Mouse (Mus musculus) ES-CJ7 (cell line): ENCODE results near the gene Esm1.
"Not testable (repeated sequence)": the region's sequence is repeated elsewhere in the genome, so short reads cannot be mapped to it uniquely, and the experiment has no call there.

Experiments
- DNase-seq: peaks from one replicate; pipeline ENCODE4 v3.0.0; 2011; ENCODE audit warnings: low read depth, low spot score

Gene Esm1

DNA sequence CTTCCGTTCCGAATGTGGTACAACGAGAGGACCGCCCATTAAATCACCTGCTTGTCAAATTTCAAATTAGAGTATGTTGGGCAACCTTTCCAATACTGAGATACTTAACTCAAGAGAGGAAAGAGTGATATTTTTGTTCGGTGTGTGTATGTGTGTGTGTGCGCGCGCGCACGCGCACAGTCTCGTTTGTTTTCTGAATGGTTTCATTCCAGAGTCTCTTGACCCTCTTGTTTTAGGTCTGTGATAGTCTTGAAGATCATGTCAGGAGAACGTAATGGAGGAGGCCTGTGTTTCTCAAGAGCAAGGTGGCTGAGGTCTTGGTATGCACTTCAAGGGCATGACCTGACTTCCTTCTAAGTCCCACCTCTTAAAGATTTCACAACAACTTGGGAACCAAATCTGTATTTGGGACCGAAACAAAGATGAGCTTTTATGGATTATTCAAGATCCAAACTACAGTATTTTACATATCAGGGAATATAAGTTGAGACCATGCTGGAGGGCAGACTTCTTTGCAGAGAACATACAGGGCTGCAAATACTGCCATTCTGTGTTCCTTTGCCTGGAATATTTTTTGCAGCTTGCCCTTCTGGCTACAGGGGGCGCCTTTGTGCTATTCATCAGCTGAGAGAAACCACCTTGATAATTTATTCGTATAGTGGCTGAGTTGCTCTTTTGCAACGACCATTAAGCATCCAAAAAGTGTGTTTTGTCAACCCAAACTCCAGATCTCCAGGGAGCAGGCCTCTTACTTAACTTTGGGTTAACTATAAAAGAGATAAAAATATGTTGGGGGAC is 18.4 kb downstream of the Esm1 start:
- no peak for DNase-seq

DNA sequence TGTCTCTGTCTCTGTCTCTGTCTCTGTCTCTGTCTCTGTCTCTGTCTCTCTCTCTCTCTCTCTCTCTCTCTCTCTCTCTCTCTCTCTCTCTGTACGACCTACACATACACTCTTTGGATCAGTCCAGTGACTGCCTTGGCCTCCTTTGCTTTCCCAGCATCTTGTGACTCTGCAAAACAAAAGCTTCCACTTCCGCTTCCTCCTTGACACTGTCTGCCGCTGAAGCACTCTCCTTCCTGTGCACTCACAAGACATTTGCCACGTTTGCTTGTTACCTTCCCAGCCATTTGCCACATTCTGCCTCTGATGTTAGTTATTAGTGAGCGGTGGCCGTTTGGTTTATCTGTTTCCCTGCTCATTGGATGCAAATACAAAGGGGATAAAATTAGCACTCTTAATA is 32.7 kb downstream of the Esm1 start:
- DNase-seq: peak; percentile 19

GRCm38 (mm10) chr13:113245025-113245424 is 35.6 kb downstream of the Esm1 start:
- DNase-seq: no peak

- not testable (repeated sequence) for DNase-seq
Measured at GRCm38 (mm10) chr13:113252580-113252979, 43.1 kb downstream of the Esm1 start.

- DNase-seq: no peak
Measured at GRCm38 (mm10) chr13:113256766-113257165, 47.3 kb downstream of the Esm1 start.

- peak; percentile 31 for DNase-seq
Measured at GRCm38 (mm10) chr13:113257190-113257589, 47.7 kb downstream of the Esm1 start.

DNA sequence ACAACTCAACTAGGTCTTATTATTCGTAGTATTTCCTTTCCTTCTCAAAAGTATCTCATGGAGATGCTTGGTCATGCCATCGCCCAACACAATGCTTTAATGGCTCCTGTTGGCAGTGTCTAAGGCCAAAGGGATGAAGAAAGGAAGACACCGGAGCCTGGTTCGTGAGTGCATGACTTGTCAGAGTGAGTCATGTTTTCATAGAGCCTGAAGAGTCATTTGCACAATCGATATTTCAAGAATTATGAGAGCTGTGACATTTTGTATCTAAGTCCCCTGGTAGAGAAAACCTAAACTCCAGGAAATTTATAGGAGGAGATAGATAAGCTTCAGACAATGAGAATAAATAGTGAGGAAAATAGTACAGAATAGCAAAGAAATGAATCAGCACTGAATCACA is 49.8 kb downstream of the Esm1 start:
- DNase-seq: no peak

- DNase-seq: no peak
Measured at GRCm38 (mm10) chr13:113262822-113263221, 53.4 kb downstream of the Esm1 start.

GRCm38 (mm10) chr13:113265257-113265656 is 55.8 kb downstream of the Esm1 start:
- DNase-seq: peak; percentile 49

- DNase-seq: peak; percentile 79
Measured at GRCm38 (mm10) chr13:113266495-113266951, 57.1 kb downstream of the Esm1 start.

DNA sequence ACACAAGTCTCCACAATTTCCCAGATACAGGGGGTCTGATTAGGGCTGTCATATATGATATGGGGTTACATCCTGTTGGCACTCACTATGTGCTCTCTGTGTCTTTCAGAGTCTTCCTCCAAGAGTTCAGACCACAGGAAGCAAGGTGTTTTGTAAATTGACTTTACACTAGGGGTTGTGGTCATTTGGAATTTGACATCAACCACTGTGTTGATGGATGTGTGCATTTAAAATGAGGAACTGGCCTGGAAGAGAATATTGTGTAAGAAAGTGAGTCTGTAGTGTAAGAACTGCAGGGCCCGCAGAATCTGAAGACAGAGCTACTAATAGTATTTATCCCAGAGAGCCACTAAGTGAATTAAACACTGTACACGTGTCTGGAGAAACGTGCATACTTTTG is 57.7 kb downstream of the Esm1 start:
- no peak for DNase-seq
